Mouse (Mus musculus) small intestine, adult 2 months (tissue): Measurements from ENCODE around the gene Chil1. TPM values are rescaled to one million over a fixed set of nuclear protein-coding genes. Genes with fewer than 3 reads are reported as not detected.
A peak's percentile ranks its signal among the peaks of the same experiment; 100 is the strongest.

Experiments
- H3K27ac ChIP-seq: fragments of 200-500 bp; 2 replicates; pipeline ENCODE4 v1.5.1; 2012; ENCODE audit warnings: low read depth, low read length, control low read depth, inconsistent platforms; ENCODE audit not compliant: insufficient read depth
- H3K27me3 ChIP-seq: fragments of 200-500 bp; 2 replicates; pipeline ENCODE4 v1.6.1; 2012; ENCODE audit warnings: mild to moderate bottlenecking, moderate library complexity, low read length, inconsistent platforms; ENCODE audit not compliant: control insufficient read depth, insufficient read depth
- H3K36me3 ChIP-seq: fragments of 200-500 bp; 2 replicates; pipeline ENCODE4 v1.6.1; 2012; ENCODE audit warnings: mild to moderate bottlenecking, low read length, control low read depth, inconsistent platforms; ENCODE audit not compliant: control insufficient read depth, insufficient read depth
- H3K4me1 ChIP-seq: fragments of 200-500 bp; 2 replicates; pipeline ENCODE4 v1.6.1; 2012; ENCODE audit warnings: low read length, inconsistent platforms, mixed read lengths; ENCODE audit not compliant: control insufficient read depth, insufficient read depth, insufficient read length
- H3K4me3 ChIP-seq: fragments of 200-500 bp; 2 replicates; pipeline ENCODE4 v1.5.1; 2012; ENCODE audit warnings: low read depth, mild to moderate bottlenecking, control low read depth, inconsistent platforms, low read length, moderate library complexity
- CTCF ChIP-seq: fragments of 200-500 bp; IDR thresholded peaks from 2 replicates; pipeline ENCODE4 v1.5.1; 2012; ENCODE audit warnings: low read depth, mild to moderate bottlenecking, control low read depth, inconsistent platforms, low read length, moderate library complexity, mixed read lengths; ENCODE audit not compliant: insufficient replicate concordance, insufficient read length; ENCODE audit errors: extremely low read depth
- POLR2A ChIP-seq: fragments of 200-500 bp; IDR thresholded peaks from 2 replicates; pipeline ENCODE4 v1.6.1; 2012; ENCODE audit warnings: low read depth, mild to moderate bottlenecking, control low read depth, inconsistent platforms, low read length, moderate library complexity
- WGBS: fragments of 180-500 bp; shearing (Covaris S2); methylation state at CpG from one replicate; pipeline ENCODE4 v1.1.7; 2018; 5-methylcytosine and 5-hydroxymethylcytosine counted together
- polyA plus RNA-seq: library from polyadenylated mRNA; depleted of rRNA; stranded (reverse); fragments of >200 nt; gene quantifications from 2 replicates; pipeline ENCODE4 v1.2.3, GENCODE M21; 2012

Gene Chil1
- polyA plus RNA-seq, 1 experiment, result 0.46 TPM

DNA sequence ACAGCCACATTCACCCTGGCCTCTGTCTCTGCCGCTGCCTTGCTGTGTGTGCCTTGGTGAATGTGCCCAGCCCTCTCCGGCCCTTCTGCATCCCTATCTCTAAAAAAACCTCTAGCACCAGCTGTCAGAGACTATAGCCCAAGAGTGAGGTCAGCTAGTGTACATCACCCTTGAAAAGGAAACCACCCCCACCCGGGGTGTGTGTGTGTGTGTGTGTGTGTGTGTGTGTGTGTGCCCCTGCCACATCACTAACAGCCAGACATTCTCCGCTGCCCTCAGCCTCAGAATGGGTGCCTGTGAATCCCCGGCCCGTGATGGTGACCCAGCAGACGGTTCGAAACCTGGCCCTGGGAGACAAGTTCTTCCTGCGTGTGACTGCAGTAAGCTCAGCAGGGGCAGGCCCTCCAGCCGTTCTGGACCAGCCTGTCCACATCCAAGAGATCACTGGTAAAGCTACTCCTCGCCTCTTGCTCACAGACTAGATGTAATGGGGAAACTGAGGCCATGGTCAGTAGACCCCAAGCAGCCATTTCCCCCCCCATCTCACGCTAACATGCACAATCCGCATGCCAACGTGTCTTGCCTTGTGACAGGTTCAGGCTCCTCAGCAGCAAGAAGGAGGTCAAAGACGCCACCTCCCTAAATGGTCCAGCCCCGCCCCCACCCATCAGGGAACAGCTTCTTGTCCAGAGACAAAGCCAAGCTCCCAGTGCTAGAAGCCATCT lies 12.5 kb downstream of the Chil1 start:
- no peaks in the 10 kb centered on the region for H3K27me3 ChIP-seq
- WGBS, result 82% methylated on average over 16 of the region's 16 CpGs
- no peak for TF ChIP-seq CTCF
- TF ChIP-seq POLR2A, result no peak
- H3K4me1 ChIP-seq, result peaks cover 5% of the 10 kb centered on the region; the same call in 1 of the 2 replicates
- H3K4me3 ChIP-seq, result no peak overlapping the region
- no peak overlapping the region for H3K27ac ChIP-seq
- H3K36me3 ChIP-seq, result no peaks in the 10 kb centered on the region

DNA sequence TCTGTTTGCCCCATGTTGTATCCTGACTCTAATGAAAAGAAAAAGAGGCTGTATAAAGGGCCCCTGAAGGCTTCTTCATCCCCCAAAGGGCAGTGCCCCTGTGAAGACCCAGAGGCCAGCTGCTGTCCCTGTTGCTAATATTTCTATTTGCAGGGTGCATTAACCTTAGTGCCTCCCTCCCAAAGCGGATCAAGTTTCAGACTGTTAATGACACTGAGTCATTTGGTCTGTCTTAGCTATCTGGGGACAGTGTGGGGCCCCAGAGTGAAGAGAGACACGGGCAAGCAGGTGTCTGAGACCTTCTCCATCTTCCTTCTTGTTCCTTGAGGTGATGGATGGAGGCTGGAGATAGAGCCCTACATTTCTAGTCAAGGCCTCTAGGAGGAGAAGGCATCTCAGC lies 13.1 kb downstream of the Chil1 start:
- TF ChIP-seq CTCF (no peak), POLR2A (no peak)
- 47% methylated on average over 2 of the region's 2 CpGs for WGBS
- H3K4me1 ChIP-seq, result 0 out of 2 replicates have a peak, but pooled peaks cover 5% of the 10 kb centered on the region
- H3K27me3 ChIP-seq, result no peaks in the 10 kb centered on the region
- no peak overlapping the region for H3K27ac ChIP-seq
- H3K4me3 ChIP-seq, result no peak overlapping the region
- no peaks in the 10 kb centered on the region for H3K36me3 ChIP-seq

DNA sequence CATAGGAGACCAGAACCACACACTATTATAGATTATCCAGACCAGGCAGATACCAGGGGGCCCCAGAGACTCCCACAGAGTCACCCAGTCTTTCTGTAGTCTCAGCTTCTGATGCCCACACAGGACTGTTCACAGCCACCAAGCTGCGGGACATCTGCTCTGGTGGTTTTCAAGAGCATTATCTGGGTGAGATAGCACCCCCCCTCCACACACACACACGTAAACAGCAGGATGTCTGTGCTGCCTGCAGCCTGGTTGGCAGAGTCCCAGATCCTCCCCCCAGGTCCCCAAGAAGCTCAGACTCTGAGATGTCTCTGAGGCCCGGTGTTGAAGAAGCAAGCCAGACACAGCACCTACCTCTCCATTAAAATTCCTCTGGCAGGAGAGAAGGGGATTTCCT lies 13.6 kb downstream of the Chil1 start:
- Histone ChIP-seq H3K4me1 (0 out of 2 replicates have a peak, but pooled peaks cover 5% of the 10 kb centered on the region), H3K27ac (no peak overlapping the region; the same call in 1 of the 2 replicates), H3K4me3 (no peak overlapping the region), H3K36me3 (no peaks in the 10 kb centered on the region), H3K27me3 (no peaks in the 10 kb centered on the region)
- TF ChIP-seq POLR2A (no peak), CTCF (no peak)
- WGBS, result 57% methylated on average over 3 of the region's 3 CpGs

DNA sequence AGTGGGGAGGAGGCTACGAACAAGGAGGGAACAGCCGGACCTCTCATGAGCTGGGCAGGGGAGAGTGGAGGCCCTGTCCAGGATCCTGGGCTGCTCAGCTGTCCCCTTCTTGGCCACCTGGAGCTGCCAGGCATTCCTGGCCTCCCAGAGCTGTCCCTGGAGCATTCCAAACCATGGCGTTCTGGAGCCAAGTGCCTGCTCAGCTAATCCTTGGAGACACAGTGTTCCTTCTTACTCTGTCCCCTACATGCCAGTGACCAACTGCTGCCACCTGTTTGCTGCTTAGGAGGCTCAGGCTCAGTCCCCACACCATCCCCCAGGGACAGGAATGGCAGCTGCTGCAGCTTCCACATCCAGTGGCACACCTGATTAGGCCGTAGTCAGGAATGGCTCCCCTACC lies 14.0 kb downstream of the Chil1 start:
- 62% methylated on average over 4 of the region's 4 CpGs for WGBS
- H3K4me1 ChIP-seq, result 0 out of 2 replicates have a peak, but pooled peaks cover 5% of the 10 kb centered on the region
- H3K4me3 ChIP-seq, result no peak overlapping the region
- TF ChIP-seq POLR2A (no peak), CTCF (no peak)
- H3K27ac ChIP-seq, result peak overlapping the region; percentile 28; the same call in 1 of the 2 replicates
- H3K27me3 ChIP-seq, result no peaks in the 10 kb centered on the region
- no peaks in the 10 kb centered on the region for H3K36me3 ChIP-seq

DNA sequence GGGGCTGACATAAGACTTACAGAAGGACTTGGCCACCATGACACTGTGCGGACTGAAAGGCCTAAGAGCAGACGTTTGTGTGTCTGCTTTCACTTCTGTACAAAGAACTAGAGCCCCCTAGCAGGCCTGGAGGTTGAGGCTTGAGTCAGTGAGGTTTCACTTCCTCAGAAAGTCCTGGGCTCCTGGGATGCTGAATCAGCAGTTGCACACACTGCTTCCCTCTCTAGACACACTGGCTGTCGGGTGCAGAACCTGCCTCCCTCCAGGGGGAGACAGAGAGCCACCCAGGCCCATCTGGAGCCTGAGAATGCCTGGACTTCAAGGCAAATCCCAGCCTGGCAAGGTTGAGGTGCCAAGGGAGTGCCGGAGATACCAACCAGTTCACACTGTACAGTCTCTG lies 14.4 kb downstream of the Chil1 start:
- no peaks in the 10 kb centered on the region for H3K27me3 ChIP-seq
- TF ChIP-seq POLR2A, result no peak
- peak; percentile 82 for TF ChIP-seq CTCF
- 37% methylated on average over 4 of the region's 4 CpGs for WGBS
- no peak overlapping the region for H3K4me3 ChIP-seq
- 0 out of 2 replicates have a peak, but pooled peaks cover 5% of the 10 kb centered on the region for H3K4me1 ChIP-seq
- H3K36me3 ChIP-seq, result no peaks in the 10 kb centered on the region
- peak overlapping the region; percentile 28; the same call in 1 of the 2 replicates for H3K27ac ChIP-seq

DNA sequence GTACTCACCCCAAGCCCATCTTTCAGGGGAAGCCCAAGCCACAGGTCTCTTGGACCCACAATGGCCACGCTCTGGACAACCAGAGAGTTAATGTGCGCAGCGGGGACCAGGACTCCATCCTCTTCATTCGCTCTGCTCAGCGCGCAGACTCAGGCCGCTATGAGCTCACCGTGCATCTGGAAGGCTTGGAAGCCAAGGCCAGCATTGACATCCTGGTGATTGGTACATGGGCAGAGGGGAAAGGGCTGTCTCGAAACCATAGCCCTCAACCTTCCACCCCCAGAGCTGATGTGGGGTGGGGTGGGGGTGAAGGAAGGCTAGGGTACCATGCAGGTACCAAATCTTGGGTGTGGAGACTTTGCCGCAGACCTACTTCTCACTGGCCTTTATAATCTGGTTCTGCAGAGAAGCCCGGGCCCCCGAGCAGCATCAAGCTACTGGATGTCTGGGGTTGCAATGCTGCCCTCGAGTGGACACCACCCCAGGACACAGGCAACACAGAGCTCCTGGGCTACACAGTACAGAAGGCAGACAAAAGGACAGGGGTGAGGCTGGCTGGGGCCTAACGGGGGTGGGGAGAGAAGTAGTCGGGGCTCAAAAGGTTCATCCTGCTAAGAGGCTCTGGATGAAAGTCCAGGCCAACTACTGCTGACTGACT lies 15.5 kb downstream of the Chil1 start:
- Histone ChIP-seq H3K27me3 (no peaks in the 10 kb centered on the region), H3K4me1 (0 out of 2 replicates have a peak, but pooled peaks cover 5% of the 10 kb centered on the region), H3K36me3 (no peaks in the 10 kb centered on the region), H3K4me3 (no peak overlapping the region), H3K27ac (no peak overlapping the region)
- TF ChIP-seq CTCF, result no peak
- no peak for TF ChIP-seq POLR2A
- 84% methylated on average over 15 of the region's 15 CpGs for WGBS
